Mouse (Mus musculus) gastrocnemius, adult 18-20 months (tissue): Measurements from ENCODE around the gene Cacng4. TPM values are rescaled to one million over a fixed set of nuclear protein-coding genes. Genes with fewer than 3 reads are reported as not detected.

ENCODE experiments used
- DNase-seq: peaks from one replicate; pipeline ENCODE4 v3.0.0; 2021; ENCODE audit warnings: low spot score
- long read RNA-seq, 2 experiments: library from polyadenylated mRNA; stranded (forward); transcript quantifications; one replicate each; pipeline ENCODE4 v2.0.0; 2021
- total RNA-seq, 2 experiments: library from RNA; stranded (reverse); gene quantifications; 2 replicates each; pipeline ENCODE4 v1.2.3; 2021

The Cacng4 gene
- total RNA-seq = not detected
- long read RNA-seq, experiment 1 = 0 reads
- long read RNA-seq, experiment 2 = 0 reads

- no peak for DNase-seq
Observed at GRCm38 (mm10) chr11:107794547-107795269, at the start of gene Cacng4. Cacng4 (minus strand) TSS chr11:107794557.

DNA sequence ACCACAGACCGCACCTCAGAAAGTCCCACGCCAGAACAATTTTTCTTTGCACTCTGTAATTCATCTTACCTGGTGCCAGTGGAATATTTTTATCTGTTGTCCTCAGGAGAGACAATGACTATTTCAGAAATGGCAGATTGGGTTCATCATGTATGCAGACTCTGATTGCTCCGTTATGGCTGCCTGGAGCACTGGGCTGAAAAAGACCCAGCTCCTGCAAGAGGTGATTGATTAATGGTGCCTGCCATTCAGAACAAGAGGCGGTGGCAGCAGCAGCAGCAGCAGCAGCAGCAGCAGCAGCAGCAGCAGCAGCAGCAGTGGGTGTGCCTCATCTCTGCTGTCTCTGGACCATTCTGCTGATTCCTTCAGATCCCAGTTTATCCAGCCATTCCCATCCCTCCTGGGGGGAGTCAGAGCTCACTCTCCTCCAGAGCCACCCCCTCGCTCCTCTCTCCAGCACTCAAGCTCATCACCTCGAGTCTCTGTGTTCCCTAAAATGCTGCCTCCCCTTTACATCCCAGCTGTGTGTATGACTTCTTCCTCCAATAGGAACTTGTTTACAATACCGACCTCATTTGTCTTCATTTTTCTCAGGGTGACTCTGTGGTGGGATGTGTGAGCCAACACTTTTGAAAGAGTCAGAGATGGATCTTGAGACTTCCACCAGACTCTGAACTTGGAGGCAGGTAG, 39.1 kb upstream of the Cacng4 start:
- no peak for DNase-seq

- no peak for DNase-seq
Observed at GRCm38 (mm10) chr11:107817196-107817595, 22.8 kb upstream of the Cacng4 start.

GRCm38 (mm10) chr11:107812941-107813648, 18.7 kb upstream of the Cacng4 start:
- DNase-seq = peak; percentile 35

DNA sequence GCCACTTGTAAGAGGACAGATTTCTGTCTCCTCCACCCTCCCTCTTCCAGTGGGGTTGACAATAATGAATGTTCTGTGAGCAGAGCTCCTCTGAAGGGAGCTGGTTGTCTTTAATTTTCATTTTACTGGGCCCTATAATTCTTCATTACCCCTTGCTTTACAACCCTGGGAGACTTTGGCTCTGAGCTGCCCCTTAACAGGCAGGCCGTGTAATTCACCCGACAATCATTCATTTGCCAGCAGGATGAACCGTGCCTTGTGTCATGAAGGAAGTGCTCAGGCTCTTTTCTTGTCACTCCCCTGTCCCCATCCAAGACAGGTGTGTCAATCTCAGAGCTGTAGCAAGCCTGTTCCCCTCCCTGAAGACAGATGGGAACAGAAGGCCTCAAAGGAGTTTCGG, 18.1 kb upstream of the Cacng4 start:
- DNase-seq = no peak

DNA sequence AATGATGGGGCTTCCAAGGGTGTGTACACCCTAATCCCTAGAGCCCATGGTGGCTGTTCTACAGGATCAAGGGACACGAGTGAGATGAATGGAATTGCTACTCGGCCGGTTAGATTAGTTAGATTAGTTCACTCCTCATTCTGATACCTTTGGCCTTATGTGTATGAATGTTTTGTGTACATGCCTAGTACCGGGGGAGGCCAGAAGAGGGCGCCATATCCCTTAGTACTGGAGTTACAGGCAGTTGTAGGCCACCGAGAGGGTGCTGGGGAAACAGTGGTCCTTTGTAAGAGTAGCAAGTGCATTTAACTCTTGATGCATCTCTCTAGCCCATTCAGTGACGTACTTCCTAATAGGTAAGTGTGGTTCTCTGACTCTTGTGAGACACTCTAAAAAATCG, 14.2 kb upstream of the Cacng4 start:
- DNase-seq = no peak

DNA sequence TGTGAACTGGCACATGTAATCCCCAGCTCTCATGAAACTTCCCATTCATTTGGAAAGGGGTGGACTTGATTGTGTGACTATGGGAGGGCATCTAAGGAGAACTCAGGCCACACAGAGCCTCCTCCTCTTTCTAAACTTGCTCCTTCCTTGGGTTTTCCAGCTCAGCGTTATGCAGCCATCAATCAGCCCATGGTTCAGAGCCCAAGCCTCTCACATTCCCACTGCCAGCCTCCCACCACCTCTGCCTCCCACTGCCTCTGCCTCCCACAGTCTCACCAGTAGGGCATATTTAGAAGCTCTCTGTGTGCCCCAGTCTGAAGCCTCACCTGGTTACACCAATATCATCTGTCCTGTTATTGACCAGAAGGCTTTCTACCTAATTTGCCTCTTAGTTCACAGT, 11.7 kb upstream of the Cacng4 start:
- DNase-seq = no peak

GRCm38 (mm10) chr11:107801946-107802345, 7.6 kb upstream of the Cacng4 start:
- DNase-seq = no peak

GRCm38 (mm10) chr11:107799331-107799730, 5.0 kb upstream of the Cacng4 start:
- DNase-seq = no peak

DNA sequence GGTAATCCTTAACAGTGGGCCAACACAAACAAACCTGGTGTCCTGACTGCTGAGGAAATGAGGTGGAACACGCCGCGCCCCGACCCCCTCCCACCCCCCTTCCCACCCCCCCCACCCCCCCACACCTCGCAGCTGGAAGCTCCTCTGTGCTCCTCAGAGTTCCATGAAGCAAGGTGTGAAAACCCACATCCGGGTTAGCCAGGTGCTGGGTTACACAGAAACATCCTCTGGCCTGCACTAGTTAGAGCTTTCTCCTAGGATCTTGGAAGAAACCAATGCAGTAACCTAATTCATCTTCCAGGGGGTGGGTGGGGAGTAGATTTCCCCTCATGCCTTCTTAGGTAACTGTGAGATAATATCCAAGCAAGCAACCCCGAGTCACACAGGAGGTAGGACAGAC, 2.0 kb upstream of the Cacng4 start:
- no peak for DNase-seq

DNA sequence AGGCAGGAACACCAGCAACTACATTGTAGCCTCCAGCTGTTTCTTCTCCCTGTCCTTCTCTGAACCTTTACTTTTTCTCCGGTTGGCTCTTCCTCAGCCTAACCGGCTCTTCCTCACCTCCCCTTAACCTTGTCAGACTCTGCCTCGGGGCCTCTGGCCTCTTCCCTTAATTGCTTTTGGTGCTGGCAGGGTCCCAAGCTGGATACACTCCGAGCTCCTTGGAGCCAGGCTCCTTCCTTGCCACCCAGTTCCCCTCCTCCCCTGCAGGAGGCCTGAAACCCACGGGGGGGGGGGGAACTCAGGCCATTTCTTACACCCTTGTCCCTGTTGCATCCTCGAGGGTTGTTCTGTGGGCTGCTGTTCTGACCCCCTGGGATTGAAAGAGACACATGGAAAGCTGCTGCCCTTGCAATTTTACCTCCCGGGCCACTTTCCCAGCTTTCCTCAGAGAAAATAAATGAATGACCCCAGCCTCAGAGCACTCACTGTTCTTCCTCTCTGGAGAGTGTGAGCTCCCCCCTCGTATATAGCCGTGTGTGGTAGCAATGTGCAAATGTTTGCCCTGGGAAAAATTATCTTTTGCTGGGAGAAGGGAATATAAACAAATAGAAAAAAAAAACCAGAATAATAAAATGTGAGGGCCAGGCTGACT, 1.2 kb upstream of the Cacng4 start:
- DNase-seq = no peak

- DNase-seq = no peak
Observed at GRCm38 (mm10) chr11:107794103-107794493, 259 bp downstream of the Cacng4 start.

DNA sequence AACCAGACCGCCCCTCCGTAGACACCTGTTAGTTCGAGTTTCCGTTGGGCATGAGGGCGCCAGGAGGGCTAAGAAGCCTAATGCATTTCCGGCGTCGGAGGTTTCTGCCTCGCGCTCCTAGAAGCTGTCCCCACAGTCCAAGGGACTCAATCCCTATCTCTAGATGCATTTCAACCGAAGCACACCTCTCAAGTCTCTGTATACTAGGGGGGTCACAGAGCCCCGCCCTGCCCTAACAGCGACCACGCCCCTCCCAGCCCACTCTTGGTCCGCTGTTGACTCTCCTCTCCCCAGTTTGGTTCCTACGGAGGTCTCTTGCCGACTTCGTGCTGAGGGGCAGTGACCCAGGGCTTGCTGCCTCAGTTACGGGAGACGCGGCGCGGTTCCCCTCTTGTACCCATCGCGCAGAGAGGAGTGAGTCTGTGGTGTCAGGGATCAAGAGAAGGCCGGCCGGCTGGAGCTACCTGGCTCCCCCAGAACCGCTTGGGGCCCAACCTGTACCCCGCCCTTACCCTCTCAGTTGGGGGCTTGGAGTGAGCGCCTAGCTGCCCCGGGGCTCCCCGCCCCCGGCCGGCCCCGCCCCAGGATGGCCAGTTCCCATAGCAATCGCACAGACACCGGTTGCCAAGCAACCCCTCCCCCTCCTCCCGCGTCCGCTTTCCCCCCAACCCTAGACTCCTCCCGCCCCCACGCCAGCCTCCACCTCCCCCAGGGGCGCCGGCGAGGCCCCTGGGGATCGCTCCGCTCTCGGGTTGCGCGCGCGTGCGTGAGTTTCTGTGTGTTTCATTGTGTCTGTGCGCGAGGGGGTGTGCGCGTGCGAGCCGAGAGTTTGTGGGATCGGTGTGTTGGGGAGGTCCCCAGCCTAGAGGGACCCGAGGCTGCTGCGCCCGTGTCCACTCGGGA, 906 bp downstream of the Cacng4 start:
- no peak for DNase-seq

DNA sequence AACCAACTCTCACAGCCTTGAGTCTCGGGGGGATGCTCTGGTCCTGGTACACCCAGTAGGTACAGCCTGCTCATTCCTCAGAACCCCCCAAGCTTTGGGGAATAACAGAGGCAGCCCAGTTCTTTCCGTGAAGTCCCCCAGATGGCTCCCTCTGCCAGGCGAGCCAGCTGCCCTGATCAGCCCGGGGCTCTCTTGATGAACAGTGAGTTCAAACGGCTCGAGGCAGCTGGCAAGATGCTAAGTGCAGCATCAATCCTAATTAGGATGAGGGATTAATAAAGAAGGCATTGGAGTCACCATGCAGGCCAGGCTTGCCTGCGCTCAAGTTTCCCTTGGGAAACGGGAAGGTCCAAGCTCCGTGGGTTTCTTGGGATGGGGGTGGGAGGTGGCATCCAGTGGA, 2.2 kb downstream of the Cacng4 start:
- DNase-seq = no peak

DNA sequence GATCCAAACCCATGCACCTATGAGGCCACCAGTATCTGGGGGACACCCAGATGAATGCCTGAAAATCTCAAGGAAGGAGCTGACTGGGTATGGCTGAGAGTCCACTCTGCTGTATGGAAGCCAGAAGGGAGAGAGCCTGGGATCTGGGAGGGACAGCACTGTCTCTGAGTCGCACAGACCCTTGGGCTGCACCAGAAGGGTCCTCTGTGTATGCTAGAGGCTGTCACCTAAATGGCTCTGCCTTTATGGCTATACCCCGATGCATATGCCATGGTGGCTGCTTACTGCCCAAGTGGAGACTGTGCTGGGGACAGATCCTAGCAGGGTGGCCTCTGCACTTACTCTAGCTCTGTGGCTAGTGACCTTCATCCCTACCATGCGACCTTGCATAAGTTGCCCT, 8.6 kb downstream of the Cacng4 start:
- no peak for DNase-seq

GRCm38 (mm10) chr11:107785288-107785687, 9.1 kb downstream of the Cacng4 start:
- DNase-seq = no peak

GRCm38 (mm10) chr11:107783861-107784754, 10.2 kb downstream of the Cacng4 start:
- DNase-seq = no peak

GRCm38 (mm10) chr11:107782591-107782990, 11.8 kb downstream of the Cacng4 start:
- DNase-seq = no peak

- DNase-seq = no peak
Observed at GRCm38 (mm10) chr11:107778859-107779258, 15.5 kb downstream of the Cacng4 start.

GRCm38 (mm10) chr11:107777487-107777886, 16.9 kb downstream of the Cacng4 start:
- DNase-seq = no peak
